Mouse (Mus musculus) ES-CJ7 (cell line): Measurements from ENCODE around the gene Gpr158.

ENCODE experiments used
- DNase-seq: peaks from one replicate; pipeline ENCODE4 v3.0.0; 2011; ENCODE audit warnings: low read depth, low spot score

The Gpr158 gene

DNA sequence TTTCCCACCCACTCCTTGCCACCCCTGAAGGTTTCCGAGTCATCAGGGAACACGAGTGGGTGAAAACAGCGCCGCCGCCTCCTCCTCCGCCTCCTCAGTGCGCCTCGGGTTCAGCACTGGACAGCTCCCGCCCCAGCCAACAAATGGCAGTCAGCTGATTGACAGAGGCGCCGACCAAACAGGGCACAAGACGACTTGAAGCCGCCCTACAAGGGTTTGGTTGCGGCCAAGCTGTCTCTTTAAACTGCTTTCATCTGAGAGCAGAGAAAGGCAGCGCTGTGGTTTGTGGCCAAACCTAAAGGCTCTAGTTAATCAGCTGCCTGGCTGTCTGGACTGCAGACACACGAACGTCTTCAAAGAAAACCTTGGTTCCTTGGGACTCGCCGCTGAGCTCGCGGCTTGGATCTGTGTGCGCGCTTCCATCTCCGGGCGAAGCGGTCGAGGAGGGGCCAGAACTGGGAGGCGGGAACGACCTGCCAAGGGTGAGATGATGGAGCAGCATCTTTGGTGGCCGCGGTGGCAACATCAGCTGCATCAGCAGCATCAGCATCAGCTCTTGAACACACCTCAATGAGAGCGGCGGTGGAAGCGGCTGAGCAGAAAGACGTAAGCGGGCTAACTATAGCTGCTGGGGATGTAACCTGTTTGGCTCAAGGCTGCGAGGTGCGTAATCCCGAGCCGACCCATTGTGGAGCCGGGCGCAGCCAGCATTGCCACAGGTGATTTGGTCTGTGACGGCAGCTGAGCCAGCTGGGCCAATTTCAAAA lies at the start of gene Gpr158:
Gpr158 (plus strand) TSS at position 198 of the 767 bp plus-strand sequence.
- DNase-seq: peak; percentile 91

DNA sequence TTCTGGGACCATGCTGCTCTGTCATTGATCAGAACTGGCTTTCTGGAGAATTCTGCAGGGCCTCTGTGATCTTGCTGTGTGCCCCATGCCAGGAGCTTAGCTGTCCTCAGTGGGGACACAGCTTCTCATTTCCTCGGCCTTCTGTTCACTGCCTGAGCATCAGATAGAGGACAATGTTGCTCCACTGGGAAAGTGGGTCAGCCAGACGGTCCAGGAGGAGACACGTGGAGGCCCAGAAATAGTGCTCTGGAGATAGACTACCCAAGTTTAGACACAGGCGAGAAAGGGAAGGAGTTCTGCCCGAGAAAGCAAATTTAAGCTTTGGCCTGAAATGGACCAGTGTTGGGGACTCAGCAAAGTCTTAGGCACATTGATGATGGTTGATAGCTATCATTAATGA lies 23.5 kb upstream of the Gpr158 start:
- DNase-seq: no peak

DNA sequence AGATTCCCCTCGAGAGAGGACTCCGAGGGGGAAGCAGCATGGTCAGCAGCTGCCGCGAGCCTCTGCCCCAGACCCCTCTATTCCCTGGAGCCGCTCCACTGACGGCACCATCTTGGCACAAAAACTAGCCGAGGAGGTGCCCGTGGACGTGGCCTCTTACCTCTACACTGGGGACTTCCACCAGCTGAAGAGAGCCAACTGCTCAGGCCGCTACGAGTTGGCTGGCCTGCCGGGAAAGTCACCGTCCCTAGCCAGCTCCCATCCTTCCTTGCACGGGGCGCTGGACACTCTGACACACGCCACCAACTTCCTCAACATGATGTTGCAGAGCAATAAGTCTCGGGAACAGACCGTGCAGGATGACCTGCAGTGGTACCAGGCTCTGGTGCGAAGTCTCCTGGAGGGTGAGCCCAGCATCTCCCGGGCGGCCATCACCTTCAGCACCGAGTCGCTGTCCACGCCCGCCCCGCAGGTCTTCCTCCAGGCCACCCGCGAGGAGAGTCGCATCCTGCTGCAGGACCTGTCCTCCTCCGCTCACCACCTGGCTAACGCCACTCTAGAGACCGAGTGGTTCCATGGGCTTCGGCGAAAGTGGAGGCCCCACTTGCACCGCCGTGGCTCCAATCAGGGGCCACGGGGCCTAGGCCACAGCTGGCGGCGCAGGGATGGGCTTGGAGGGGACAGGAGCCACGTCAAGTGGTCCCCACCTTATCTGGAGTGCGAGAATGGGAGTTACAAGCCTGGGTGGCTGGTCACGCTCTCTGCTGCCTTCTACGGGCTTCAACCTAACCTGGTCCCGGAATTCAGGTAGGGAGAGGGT lies 1.2 kb downstream of the Gpr158 start:
- DNase-seq: peak; percentile 4

DNA sequence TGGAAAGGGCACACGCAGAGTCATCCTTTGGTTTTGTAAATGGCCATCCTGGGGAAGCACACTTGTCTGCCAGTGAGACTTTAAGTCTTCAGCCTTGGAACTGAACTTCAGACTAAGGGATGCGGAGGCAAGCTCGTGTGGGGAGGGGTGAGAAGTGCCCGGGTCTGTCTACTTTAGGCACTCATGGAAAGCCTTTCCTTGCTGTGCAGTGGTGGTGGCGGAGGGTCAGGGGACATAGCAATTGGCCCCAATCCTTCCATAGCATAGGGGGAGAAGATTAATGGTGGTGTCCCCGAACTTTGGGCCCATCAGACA lies 1.8 kb downstream of the Gpr158 start:
- peak; percentile 6 for DNase-seq

DNA sequence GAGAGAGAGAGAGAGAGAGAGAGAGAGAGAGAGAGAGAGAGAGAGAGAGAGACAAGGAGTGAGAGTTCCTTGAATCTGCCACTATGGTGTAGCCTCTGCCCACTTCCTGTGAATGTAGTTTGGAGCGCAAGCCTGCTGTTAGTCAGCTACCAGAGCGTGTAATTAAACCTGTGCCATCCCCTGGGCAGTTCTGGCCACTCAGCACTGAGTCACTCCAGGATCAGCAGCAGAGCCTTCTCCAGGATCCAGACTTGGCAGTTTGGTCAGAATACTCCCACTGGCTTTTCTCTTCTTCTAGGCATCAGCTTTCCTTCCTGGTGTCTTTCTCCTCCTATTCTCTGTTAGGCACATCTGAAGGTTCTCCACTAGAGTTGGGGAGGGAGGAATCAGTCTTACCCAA lies 2.2 kb downstream of the Gpr158 start:
- no peak for DNase-seq

DNA sequence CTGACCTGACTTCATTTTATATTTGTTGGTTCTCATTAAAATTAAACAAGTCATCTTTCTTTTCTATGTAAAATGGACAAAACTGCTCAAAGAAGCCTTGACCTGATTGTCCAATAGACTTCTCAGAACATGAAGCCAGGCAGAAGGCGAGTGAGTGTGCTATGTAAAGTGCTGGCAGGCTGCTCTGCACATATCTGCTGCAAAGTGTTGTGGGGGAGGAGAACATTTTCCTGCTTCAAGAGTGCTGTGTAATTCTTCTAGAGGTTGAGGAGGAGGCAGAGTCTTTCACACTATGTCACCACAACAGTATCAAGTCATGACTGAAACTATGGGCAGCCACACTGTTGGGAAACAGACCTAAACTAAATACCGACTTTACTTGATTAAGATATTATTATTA lies 12.2 kb downstream of the Gpr158 start:
- no peak for DNase-seq

DNA sequence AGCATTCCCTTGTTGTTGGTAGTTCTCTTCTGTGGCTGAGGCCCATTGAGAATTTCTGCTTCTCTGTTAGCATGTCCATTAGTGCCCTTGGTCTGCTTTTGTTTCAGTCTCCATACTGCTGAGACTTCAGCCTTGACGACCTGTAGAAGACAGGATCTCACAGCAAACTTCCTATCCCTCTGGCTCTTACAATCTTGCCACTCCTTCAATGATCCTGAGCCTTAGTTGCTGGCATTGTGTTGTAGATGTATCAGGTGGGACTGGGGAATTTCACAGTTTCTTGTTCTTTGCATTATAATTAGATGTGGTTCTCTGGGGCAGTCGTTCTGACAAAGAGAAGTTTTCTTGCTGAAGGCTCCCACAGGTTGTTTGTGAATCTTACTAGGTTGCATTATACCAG lies 25.4 kb downstream of the Gpr158 start:
- DNase-seq: peak; percentile 97

DNA sequence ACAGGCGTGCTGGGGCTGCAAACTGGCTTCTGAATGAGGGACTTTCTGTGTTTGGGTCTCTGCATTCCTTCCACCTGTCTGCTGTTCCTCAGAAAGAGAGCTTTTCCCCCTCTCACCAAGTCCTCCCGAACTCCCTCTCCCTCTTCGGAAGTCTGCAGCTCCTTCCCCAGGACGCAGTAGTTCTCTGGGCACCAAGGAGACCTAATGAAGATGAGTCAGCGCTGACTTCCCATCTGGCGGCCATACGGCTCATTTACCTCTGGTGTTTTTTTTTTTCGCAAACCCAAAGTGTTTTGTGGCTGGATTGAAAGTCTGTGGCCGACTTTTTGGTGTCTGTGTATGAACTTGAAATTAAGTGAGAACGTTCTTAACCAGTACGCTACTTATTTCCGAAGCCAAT lies 30.0 kb downstream of the Gpr158 start:
- DNase-seq: no peak

DNA sequence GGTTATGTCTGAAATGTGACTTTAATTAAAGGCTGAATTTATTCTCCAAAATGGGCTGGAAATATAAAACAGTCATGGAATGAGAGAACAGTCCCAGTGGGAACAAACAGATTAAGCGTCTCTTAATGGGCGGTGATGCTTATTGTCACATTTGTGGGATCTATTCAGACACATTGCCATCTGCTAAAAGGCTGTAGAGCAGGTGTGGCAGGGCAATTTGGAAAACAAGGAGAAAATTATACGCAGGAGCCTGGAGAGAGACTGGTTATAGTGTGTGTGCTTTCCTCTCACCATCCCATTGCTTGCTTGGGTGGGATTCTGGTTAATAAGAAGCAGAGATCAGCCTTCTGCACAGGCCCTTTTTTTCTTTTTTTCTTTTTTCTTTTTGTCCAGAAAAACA lies 32.3 kb downstream of the Gpr158 start:
- no peak for DNase-seq

DNA sequence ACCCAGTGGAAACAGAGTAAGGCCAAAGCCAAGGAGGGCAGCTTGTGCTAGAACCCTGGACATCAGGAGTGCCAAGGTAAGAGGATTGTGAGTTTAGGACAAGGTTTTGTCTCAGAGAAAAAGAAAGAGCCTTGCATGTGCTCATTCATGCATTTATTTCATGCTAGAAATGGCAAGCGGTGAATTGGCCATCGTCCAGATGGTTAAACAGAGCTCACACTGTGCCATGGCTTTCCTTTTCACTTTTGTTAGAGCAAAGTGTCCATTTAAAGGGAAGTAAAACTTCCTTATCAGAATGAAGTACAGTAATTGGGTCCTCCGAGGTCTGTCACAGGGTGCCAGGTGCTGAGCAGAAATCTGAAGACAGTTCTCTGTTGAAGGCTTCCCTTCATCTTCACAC lies 38.3 kb downstream of the Gpr158 start:
- no peak for DNase-seq

DNA sequence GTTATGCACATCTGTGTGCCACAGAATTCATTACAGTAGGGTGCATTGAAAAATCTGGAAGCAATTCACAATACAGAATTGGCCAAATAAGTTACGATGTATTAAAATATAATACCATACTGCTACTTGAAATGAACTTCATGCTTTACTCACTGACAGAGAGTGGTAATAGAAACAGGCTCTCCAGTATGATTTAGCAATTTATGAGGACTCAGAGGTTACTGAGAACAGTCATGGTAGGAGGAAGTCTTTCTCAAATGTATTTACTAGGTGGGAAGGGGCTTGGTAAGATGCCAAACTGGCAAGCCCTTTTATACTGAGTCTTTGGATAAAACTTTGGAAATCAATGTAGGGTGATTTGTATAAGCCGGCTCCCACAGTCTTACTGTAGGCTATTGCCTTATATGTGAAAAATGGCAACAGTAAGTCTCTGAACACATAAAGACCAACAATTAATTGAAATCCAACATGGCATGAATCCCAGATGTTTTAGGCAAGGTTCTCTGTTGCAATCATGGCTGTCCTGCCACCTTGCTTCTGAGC lies 40.2 kb downstream of the Gpr158 start:
- DNase-seq: no peak

DNA sequence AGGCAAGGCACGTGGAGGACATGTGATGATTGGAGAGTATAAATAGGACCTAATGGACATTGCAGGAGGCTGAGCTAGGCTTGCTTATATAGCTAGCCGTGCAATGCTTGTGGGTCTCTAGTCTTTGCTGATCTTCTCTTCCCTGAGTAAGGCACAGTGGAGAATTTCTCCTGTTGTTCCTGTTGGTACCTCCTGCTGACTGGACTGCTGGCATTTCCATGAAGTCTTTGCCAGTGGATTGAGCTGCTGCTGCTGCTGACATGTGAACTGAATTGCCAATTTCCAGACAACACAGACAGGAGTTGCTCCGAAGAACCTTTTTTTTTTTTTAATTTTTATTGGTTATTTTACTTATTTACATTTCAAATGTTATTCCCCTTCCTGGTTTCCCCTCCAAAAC lies 41.5 kb downstream of the Gpr158 start:
- no peak for DNase-seq

DNA sequence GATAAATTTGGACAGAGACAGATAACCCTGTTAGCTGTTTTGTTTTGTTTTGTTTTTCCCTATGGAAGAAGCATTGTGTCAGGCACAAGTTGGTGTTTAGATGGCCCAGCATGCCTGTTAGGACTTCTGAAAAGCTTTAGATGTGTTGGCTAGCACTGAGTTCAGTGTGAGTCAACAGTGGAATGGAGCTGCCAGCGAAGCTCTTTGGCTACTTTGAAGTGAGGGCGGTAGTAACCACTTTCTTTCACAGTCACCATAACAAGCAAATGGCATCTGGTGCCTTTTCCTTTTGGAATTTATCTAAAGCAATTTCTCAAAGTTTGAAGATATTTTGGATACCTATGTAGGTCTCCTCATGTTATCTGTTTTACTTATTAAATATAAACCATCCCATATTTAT lies 62.9 kb downstream of the Gpr158 start:
- no peak for DNase-seq

DNA sequence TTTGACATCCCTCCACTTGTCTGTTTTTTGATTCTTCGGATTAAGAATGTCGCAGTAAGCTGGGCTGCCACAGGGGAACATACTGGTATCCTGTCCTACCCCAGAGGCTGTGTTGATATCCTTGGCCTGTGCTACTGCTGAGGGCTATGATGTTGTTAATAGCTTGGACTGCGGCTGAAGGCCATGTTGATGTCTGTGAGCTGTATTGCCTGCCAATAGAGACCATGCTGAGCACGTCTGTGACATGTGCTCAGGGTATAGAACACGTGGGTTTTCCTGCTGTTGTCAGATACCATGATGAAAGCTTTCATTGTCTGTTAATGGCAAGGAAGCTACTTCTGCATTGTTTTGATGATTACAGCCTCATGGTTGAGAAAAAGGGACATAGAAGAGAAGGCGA lies 63.8 kb downstream of the Gpr158 start:
- no peak for DNase-seq

DNA sequence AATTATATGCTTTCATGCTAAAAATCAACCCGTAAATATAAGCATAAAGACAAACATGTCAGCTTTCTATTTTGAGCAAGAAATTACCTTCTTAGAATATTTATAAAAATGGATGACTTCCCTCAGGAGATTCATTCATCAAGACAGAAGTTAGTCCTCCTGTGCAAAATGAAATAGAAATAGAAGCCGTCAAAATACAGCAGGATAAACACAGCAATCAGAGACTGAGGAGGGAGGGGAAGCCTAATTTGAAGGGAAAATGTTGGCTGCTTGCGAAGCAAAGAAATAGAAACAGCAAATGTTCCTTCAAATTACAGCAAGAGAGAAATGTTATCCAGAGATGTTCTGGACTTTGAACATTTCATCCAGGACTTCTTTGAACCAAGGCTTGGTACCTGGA lies 72.3 kb downstream of the Gpr158 start:
- DNase-seq: no peak

DNA sequence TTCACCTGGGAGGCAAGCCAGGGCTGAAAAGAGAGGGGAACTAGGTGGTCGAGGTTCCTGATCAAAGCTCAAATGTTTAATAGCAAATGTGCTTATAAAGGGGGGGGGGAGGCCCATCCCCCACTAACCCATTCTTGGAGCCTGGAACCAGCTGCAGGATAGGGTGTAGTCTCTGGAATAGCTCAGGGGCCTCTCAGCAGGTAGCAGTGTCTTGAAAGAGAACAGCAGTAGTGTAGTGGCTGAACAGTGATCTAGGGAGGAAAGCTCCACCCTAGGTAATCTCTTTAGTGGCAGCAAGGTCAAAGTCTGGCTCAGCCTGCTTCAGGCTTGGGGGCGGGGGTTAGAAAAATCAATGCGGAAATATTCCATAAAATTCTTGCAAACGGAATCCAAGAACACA lies 93.3 kb downstream of the Gpr158 start:
- DNase-seq: peak; percentile 81

DNA sequence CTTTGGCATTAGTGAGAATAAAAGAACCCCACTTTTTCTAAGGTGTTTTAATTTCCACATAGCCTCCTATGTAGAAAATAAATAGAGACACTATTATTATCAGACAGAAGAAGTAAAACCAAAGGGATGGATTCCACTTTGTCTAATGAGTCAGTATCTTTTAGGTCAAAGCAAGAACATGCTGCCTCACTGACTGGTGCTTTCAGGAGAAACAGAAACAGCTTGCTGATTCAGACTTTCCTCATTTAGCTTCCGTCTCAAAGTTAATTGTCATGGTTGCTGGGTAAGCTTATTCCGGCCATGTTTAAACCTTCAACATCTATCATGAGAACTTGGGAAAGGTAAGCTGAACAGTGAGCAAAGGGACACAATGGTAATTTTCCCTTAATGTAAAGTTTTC lies 107.6 kb downstream of the Gpr158 start:
- DNase-seq: no peak

DNA sequence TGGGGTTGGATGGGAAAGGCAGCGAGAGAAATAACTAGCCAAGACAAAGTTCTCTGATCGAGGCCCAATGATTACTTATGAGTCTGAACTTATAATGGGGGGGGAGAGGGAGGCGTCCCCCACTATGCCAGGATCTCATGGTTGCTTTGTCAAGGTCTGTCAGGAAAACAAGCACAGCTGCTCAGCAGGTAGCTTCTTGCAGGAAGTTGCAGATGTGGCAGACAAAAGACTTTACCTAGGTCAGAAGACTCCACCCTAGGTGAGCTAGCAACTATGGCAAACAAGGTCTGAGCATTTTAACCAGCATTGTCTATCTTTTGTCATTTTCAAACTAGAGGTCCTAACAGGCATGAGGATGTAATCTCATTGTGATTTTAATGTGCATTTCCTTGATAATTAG lies 129.5 kb downstream of the Gpr158 start:
- peak; percentile 76 for DNase-seq

DNA sequence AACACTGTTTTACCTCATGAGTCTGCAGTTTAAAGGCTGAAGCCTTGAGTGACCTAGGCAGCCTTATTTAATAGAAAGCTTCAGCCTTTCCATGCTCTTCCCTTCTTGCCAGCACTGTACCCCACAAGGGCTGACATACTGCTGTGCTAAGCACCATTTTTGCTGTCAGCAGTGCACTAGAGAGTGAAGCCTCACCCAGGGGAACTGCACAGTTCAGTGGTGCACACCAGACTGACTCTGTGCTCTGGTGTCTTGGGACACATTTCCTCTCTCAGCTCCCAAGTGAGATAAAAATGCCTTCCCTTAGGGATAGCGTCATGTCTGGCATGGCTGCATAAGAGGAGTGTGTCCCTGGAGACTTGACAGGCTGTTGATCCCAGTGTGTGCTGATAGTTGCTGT lies 130.6 kb downstream of the Gpr158 start:
- peak; percentile 5 for DNase-seq

DNA sequence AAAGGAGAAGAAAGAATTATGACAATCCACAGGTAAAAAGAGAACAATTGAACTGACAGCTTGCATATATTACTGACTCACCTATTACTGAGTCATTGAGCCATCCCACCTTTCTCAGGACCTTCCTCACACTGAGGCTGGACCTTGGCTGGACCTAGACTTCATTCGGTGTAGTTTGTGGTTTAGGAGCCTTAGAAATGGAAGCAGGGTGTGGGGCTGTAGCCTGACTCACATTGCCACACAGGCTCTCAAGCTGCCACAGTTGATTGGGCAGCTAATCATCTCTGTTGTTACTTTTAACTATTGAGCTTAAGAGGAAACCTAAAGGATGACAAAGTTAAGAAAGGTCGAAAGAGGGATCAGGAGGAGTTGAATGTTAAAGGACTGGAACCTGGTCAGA lies 132.1 kb downstream of the Gpr158 start:
- DNase-seq: no peak

DNA sequence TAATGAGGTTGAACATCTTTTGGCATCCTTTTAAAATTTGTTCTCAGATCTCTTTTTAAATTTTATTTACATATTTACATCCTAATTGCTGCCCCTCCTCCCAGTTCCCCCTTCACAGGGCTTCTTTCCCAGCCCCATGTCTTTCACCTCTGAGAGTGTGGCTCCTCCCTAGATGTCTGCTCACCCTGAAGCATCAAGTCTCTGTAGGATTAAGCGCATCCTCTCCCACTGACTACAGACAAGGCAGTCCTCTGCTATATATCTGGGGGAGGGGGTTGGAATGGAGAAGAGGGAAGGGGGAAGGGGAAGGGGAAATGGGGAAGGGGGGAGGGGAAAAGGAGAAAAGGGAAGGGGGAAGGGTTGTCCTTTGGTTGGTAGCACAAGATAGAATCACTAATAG lies 140.1 kb downstream of the Gpr158 start:
- peak; percentile 5 for DNase-seq

DNA sequence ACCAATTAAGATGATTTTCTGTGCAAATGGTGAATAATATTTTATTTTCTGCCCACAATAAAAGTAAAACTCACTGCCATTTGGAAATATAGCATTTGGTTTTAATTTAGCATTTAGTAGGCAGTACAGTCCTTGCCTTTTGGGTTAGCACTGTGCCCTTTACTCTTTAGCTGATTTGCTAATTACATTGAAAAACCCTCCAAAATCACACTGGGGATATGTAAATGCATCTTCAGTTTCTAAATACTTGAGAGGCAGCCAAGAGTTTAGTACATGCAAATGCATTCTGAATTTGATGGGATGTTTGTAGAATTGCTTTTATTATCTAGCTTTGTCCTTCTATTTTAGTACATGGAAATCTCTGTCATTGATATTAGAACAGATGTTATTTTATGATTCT lies 163.4 kb downstream of the Gpr158 start:
- DNase-seq: no peak

DNA sequence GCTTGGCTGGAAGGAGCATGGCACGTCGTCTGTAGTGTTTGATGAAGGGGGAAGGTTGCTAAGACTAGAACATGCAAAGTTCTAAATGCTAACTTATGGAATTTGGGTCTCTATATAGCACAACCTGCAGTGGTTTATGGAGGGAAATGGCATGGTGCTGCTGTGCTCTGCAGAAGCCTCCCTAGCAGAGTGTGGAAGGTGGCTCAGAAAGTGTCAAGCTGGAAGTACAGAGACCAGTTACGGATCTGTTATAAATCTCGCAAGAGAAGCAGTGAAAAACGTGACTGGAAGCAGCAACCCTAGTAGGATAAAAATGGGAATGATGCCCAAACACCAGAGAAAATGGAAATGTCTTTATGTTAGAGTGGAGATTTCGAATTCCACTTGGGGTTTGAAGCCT lies 251.8 kb downstream of the Gpr158 start:
- no peak for DNase-seq
